Mouse (Mus musculus) cortical plate, adult 2 months (tissue): ENCODE data around the gene Rpl10.

Experiments used
- CTCF ChIP-seq: fragments of 200-500 bp; IDR thresholded peaks from 2 replicates; pipeline ENCODE4 v1.5.1; 2011; ENCODE audit warnings: mild to moderate bottlenecking, control low read depth, low read length; ENCODE audit not compliant: insufficient read depth; ENCODE audit errors: extremely low read depth
- POLR2A ChIP-seq: fragments of 200-500 bp; IDR thresholded peaks from 2 replicates; pipeline ENCODE4 v1.6.1; 2011; ENCODE audit warnings: mild to moderate bottlenecking, low read length, control low read depth; ENCODE audit not compliant: insufficient read depth; ENCODE audit errors: extremely low read depth

- TF ChIP-seq CTCF (no peak), POLR2A (no peak)
Observed at GRCm38 (mm10) chrX:74254888-74255565, 15.6 kb upstream of the Rpl10 start.
